Mouse (Mus musculus): ENCODE data around the gene Snd1.

DNA sequence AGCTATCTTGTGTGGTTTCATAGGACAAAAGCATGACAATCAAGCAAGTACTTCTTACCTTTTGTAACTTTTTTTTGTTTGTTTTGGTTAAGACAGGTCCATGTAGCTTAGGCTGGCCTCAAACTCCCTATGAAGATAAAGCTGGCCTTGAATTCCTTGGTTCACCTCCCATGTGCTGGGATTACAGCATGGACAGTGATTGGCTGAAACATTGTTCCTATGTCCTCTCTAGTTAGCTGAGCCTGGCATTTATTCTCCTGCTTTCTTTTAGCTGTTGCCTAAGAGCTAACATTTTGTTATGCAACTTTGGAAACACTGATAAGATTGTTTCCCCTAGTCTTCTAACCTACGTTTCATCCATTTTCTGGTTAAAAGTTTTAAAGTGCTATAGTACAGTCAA is 262.7 kb downstream of the Snd1 start:
- TF ChIP-seq POLR2A (IDR thresholded peaks at IDR 0.05; ENCODE audit: insufficient read length, low read depth) (no peak), MAX (IDR thresholded peaks at IDR 0.05; ENCODE audit: low read depth) (no peak), CEBPB (IDR thresholded peaks at IDR 0.05; ENCODE audit: insufficient read depth, poor library complexity, severe bottlenecking) (no peak), POLR2AphosphoS2 (IDR thresholded peaks at IDR 0.05; ENCODE audit: insufficient read length, low read depth) (no peak), MYOD1 (IDR thresholded peaks at IDR 0.05; ENCODE audit: control insufficient read depth in 1 of 3, insufficient read length in 2 of 3, low read depth in 2 of 3) (no peak)

Data from myocyte (in vitro differentiated cells).